Mouse (Mus musculus) erythroblast, embryonic 14.5 days (primary cell): ENCODE results near the gene Pitpnm1. TPM values are rescaled to one million over a fixed set of nuclear protein-coding genes. Genes with fewer than 3 reads are reported as not detected.

Source experiments
- H3K27me3 ChIP-seq: 2 replicates; pipeline ENCODE4 v1.6.1; 2012; ENCODE audit warnings: inconsistent platforms; ENCODE audit not compliant: control insufficient read depth
- H3K36me3 ChIP-seq: 2 replicates; pipeline ENCODE4 v1.6.1; 2012; ENCODE audit warnings: mild to moderate bottlenecking, inconsistent platforms; ENCODE audit not compliant: control insufficient read depth
- H3K4me1 ChIP-seq: 2 replicates; pipeline ENCODE4 v1.6.1; 2012; ENCODE audit warnings: inconsistent platforms; ENCODE audit not compliant: control insufficient read depth
- H3K4me3 ChIP-seq: replicated peaks from 2 replicates; pipeline ENCODE3; 2012; ENCODE audit warnings: moderate library complexity, mild to moderate bottlenecking, inconsistent platforms
- H3K9me3 ChIP-seq: 2 replicates; pipeline ENCODE4 v1.6.1; 2012; ENCODE audit warnings: low read length, inconsistent platforms, mixed read lengths; ENCODE audit not compliant: control insufficient read depth
- GATA1 ChIP-seq: IDR thresholded peaks from 2 replicates; pipeline ENCODE4 v1.6.1; 2012; ENCODE audit warnings: low read length, inconsistent platforms, mixed read lengths
- TAL1 ChIP-seq: IDR thresholded peaks from 3 replicates; pipeline ENCODE4 v1.6.1; 2012; ENCODE audit warnings: low read length, inconsistent platforms, mixed read lengths
- polyA plus RNA-seq: library from polyadenylated mRNA; stranded (reverse); fragments of >175 nt; gene quantifications from 2 replicates; pipeline ENCODE4 v1.2.3, GENCODE M21; 2012

Gene Pitpnm1
- polyA plus RNA-seq, 1 experiment = 0.94 TPM

DNA sequence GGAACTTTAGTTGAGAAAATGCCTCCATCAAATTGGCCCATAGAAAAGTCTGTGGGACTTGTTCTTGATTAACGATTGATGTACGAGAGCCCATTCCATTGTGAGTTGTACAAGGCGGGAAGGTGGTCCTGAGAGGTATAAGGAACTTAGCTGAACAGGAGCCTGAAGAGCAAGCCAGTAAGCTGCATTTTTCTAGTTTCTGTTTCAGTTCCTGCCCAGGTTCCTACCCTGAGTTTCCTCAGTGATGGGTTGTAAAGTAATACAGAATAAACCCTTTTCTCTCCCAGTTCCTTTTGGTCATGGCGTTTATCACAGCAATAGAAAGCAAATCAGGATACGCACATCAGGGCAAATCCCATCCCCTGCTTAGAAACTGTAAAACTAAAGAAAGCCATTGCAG is 38.1 kb downstream of the Pitpnm1 start:
- H3K27me3 ChIP-seq = peaks cover 30% of the 10 kb centered on the region

DNA sequence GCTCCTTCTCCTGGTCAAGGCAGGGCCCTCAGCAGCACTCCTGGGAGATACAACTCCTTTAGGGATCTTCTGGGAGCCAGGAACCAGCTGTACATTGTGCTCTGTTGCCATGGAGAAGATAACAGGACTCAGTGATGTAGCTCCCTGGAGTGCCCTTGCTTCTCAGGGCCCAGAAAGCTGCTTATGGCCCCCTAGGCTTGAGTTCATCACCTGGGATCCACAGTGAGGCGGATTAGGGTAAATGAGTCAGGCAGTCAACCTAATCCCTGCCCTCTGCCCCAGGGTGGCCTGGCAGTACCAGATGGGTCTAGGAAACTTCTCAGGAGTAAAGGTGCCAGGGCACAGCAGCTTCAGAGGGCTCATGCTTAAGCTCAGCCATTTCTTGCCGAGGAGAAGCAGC is 39.6 kb downstream of the Pitpnm1 start, which contains the start of gene Gpr152:
Gpr152 (plus strand) TSS at position 342 of the 400 bp plus-strand sequence.
- no peak within 1 kb of the TSS for H3K4me3 ChIP-seq
- peaks cover 31% of the 10 kb centered on the region for H3K27me3 ChIP-seq
- H3K36me3 ChIP-seq = peaks cover 3% of the 10 kb centered on the region
- TF ChIP-seq TAL1 (no peak), GATA1 (no peak)
- no peaks in the 10 kb centered on the region for H3K9me3 ChIP-seq
- peaks cover 27% of the 10 kb centered on the region for H3K4me1 ChIP-seq

More for the DNA sequence above, 38.1 kb downstream of the Pitpnm1 start:
- H3K4me1 ChIP-seq = peaks cover 34% of the 10 kb centered on the region
- H3K36me3 ChIP-seq = peaks cover 15% of the 10 kb centered on the region
- TF ChIP-seq GATA1 = no peak
- no peak for TF ChIP-seq TAL1
- H3K9me3 ChIP-seq = no peaks in the 10 kb centered on the region
- H3K4me3 ChIP-seq = no peak overlapping the region

- H3K9me3 ChIP-seq = no peaks in the 10 kb centered on the region
These were observed 40.3 kb downstream of the Pitpnm1 start for GRCm38 (mm10) chr19:4140147-4140546.

GRCm38 (mm10) chr19:4142416-4143173 is 42.8 kb downstream of the Pitpnm1 start:
- Histone ChIP-seq H3K36me3 (no peaks in the 10 kb centered on the region), H3K27me3 (peaks cover 22% of the 10 kb centered on the region), H3K4me3 (no peak overlapping the region), H3K9me3 (peaks cover 6% of the 10 kb centered on the region), H3K4me1 (peaks cover 11% of the 10 kb centered on the region)
- TF ChIP-seq TAL1 = no peak
- TF ChIP-seq GATA1 = no peak

More at GRCm38 (mm10) chr19:4140147-4140546, 40.3 kb downstream of the Pitpnm1 start:
- TF ChIP-seq TAL1 (no peak), GATA1 (no peak)
- H3K27me3 ChIP-seq = peaks cover 31% of the 10 kb centered on the region
- peaks cover under 1% of the 10 kb centered on the region for H3K36me3 ChIP-seq
- peaks cover 21% of the 10 kb centered on the region for H3K4me1 ChIP-seq
- H3K4me3 ChIP-seq = no peak overlapping the region

GRCm38 (mm10) chr19:4143759-4144268 is 44.0 kb downstream of the Pitpnm1 start, which contains the start of gene Cabp4:
Gene Cabp4, minus strand, starts transcription at chr19:4144033.
- Histone ChIP-seq H3K4me1 (peaks cover 21% of the 10 kb centered on the region), H3K9me3 (peaks cover 6% of the 10 kb centered on the region), H3K27me3 (peaks cover 18% of the 10 kb centered on the region), H3K36me3 (no peaks in the 10 kb centered on the region), H3K4me3 (no peak within 1 kb of the TSS)
- TF ChIP-seq TAL1 (no peak), GATA1 (no peak)

- Histone ChIP-seq H3K4me1 (peaks cover 31% of the 10 kb centered on the region), H3K36me3 (peaks cover 3% of the 10 kb centered on the region), H3K4me3 (no peak overlapping the region), H3K27me3 (peaks cover 14% of the 10 kb centered on the region), H3K9me3 (peaks cover 6% of the 10 kb centered on the region)
- no peak for TF ChIP-seq TAL1
- TF ChIP-seq GATA1 = no peak
These were observed 45.0 kb downstream of the Pitpnm1 start for GRCm38 (mm10) chr19:4144550-4145498.

- peaks cover 7% of the 10 kb centered on the region for H3K27me3 ChIP-seq
- H3K4me3 ChIP-seq = no peak overlapping the region
- no peak for TF ChIP-seq GATA1
- TF ChIP-seq TAL1 = no peak
- peaks cover 14% of the 10 kb centered on the region for H3K36me3 ChIP-seq
- peaks cover 39% of the 10 kb centered on the region for H3K4me1 ChIP-seq
- H3K9me3 ChIP-seq = peaks cover 6% of the 10 kb centered on the region
These were observed 46.1 kb downstream of the Pitpnm1 start for GRCm38 (mm10) chr19:4145936-4146335.

GRCm38 (mm10) chr19:4146366-4147021 is 46.7 kb downstream of the Pitpnm1 start:
- Histone ChIP-seq H3K4me1 (peaks cover 39% of the 10 kb centered on the region), H3K36me3 (peaks cover 20% of the 10 kb centered on the region), H3K9me3 (peaks cover 6% of the 10 kb centered on the region), H3K4me3 (no peak overlapping the region), H3K27me3 (peaks cover 5% of the 10 kb centered on the region)
- TF ChIP-seq TAL1 (no peak), GATA1 (no peak)
